Mouse (Mus musculus): ENCODE measurements around the gene Ssc4d.

DNA sequence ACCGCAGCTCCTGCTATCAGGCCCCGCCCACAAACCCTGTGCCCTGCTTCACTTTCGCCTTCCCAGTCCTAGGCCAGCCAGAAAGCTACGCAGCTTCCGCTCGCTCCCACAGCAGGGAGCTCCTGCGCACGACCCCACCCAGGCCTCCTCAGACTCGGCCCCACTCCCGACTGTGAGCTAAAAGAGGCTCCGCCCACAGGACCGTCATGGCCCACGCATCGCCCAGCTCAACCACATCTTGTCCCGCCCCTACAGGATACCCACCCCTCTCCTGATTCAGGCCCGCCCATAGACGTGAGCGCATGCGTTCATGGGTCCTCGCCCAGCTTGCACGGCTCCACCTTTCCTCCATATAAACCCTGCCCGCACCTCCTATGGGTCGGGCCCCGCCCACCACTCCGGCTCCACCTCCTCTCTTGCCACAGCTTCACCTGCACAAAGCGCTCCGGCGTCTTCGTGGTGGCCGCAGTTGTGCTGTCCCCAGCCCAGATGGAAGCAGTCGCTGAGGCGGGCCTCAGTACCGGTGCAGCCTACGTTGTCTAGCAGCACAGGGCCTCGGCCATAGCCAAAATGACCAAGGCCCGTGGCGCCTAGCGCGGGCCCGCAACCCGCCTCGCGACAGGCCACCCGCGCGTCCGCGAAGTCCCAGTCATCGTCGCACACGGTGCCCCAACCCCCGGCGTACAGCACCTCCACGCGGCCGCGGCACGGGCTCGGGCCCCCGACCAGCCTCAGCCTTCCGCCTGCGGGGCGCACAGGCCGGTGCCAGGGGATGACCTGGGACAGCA, 11.6 kb downstream of the Ssc4d start:
- TF ChIP-seq CTCF (IDR thresholded peaks at IDR 0.05; ENCODE audit: low read depth, low read length) (no peak), POLR2A (IDR thresholded peaks at IDR 0.05; ENCODE audit: insufficient read depth, low read length) (peak; percentile 98), EP300 (IDR thresholded peaks at IDR 0.05; ENCODE audit: insufficient read depth, low read depth, low read length) (no peak; the same call in 1 of the 2 replicates)
